Mouse (Mus musculus): Measurements from ENCODE around the gene Abcd1. TPM values are rescaled to one million over a fixed set of nuclear protein-coding genes. Genes with fewer than 3 reads are reported as not detected.

Abcd1 gene
- 10 to 100 TPM; 23.9 to 28.4 TPM for total RNA-seq (2021)

- intact Hi-C loops (cut with DNase I): loop anchor here (5.0 to 10.0 kb wide), 3 partner anchors 56 to 709 kb away; partner anchors contain the start of genes G6pdx and Srpk3
Observed at GRCm38 (mm10) chrX:73716109-73716661, at the start of gene Abcd1, which contains the start of gene Bcap31. TSS of gene Abcd1 (plus strand) at chrX:73716597. TSS of gene Bcap31 (minus strand) at chrX:73716175.

DNA sequence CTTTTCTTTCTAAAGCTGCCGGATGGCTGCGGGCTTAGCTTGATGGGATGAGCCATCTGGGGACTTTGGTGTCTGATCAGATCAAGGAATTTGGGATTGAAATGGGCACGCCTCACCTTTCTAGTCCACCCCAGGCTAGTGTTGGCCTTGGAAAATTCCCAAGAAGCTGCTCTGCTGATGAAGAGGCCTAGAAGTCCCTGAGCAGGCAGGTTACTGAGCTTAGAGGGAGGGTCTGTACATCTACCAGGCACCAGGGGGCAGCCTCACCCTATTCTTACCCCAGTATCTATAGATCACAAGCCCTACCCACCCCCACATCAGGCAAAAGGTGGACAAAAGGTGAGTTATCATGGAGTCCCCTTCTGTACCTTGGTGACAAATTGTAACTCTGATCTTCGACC, 44.4 kb upstream of the Abcd1 start:
- intact Hi-C loops (cut with DNase I): loop anchor here (5.0 kb wide), 3 partner anchors 225 to 620 kb away; partner anchors contain the start of gene L1cam
- DNase-seq: peak; percentile 54 to 57

More at GRCm38 (mm10) chrX:73716109-73716661, at the start of gene Abcd1, which contains the start of gene Bcap31:
- peak; percentile 95 to 96 for DNase-seq

DNA sequence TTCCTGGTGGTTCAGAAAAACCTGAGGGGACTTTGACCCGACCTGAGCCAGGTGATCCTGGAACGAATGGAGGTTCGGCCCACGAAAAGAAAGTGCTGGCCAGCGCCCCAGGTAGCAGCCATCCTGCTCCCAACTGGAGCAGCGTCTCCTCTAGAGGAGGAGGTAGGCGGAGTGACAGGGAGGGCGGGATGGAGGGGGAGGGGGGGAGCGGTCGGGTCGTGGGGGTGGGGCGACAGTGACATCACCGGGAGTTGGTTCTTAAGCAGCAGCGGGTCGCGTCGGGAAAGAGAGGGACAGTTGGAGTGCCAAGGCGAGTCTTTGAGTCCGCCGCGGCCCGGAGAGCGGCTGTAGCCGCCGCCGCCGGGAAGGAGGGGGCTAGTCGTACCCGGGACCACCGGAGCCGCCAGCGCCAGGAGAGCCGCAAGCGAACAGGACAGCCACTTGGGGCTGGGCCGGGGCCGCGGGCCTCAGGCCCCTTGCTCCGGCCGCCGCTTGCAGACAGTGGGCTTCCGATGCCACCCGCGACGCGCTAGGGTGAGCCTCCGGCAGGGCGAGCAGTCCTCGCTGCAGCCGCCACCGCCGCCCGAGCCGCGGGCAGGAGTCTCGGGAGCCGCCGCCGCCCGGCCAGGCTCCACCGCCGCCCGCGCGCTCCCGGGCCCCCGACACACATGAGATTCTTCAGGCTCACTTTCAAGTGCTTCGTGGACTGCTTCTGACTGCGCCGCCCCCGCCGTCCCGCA, 43.3 kb upstream of the Abcd1 start, which contains the start of gene Slc6a8:
Gene Slc6a8, plus strand, starts transcription at position 272 of the 740 bp plus-strand sequence.
- intact Hi-C loops (cut with DNase I): loop anchor here (1.0 to 5.0 kb wide), 4 partner anchors 18 to 621 kb away; partner anchors contain the start of gene L1cam

GRCm38 (mm10) chrX:73673619-73673967, 42.8 kb upstream of the Abcd1 start:
- no peak for DNase-seq
- intact Hi-C loops (cut with DNase I): loop anchor here (1.0 to 5.0 kb wide), 4 partner anchors 18 to 621 kb away; partner anchors contain the start of gene L1cam

More for the DNA sequence above, 43.3 kb upstream of the Abcd1 start, which contains the start of gene Slc6a8:
- peak; percentile 77 to 81 for DNase-seq

DNA sequence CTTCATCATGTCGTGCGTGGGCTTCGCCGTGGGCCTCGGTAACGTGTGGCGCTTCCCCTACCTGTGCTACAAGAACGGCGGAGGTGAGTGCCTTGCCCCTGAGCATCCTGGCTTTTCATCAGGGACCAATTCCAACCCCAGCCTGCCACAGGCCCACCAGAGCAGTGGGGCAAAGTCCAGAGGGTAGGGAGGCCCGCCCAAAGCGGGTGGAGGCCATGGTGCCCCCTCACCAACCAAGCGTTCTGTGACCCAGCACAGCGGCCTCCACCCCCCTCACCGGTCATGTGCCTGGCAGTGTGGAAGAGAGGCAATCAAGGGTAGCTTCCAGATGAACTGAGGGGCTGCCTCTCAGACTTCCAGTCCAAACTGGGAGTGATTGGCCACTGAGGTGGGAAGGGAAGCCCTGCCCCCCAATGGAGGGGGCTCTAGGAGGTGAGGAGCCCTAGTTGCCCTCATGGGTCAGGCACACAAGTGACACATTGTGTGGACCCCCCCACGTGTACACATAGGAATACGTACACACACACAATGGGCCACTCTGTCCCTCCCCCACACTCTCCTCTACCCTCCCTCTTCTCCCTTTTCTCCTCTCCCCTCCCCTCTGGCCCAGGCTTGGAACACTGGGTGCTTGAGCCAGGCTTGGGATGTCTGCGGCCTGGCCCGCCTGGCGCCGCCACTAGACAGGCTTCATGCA, 42.3 kb upstream of the Abcd1 start:
- intact Hi-C loops (cut with DNase I): loop anchor here (1.0 to 5.0 kb wide), 4 partner anchors 17 to 622 kb away; partner anchors contain the start of gene L1cam
- DNase-seq: peak; percentile 40 to 42

- DNase-seq: no peak
- intact Hi-C loops (cut with DNase I): no loop called here
Observed at GRCm38 (mm10) chrX:73675231-73675630, 41.2 kb upstream of the Abcd1 start.

- intact Hi-C loops (cut with DNase I): no loop called here
- DNase-seq: no peak
Observed at GRCm38 (mm10) chrX:73676668-73677067, 39.7 kb upstream of the Abcd1 start.

DNA sequence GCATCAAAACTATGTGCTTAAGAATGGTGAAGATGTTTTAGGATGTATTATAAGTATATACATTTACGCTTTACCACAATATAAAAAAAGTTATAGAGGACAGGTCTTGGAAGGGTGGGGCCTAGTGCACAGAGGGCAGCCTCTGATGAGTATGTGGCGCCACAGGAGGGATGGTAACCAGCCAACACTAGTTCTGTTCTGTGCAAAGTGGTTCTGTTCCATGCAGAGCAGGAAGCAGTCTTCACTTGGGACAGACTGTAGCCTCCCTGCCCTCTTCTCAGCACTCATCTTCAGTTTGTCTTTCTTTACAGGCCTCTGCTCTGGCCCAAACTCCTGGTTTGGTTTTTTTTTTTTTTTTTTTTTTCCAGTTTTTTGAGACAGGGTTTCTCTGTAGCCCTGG, 32.2 kb upstream of the Abcd1 start:
- intact Hi-C loops (cut with DNase I): no loop called here
- no peak for DNase-seq

- intact Hi-C loops (cut with DNase I): no loop called here
- no peak for DNase-seq
Observed at GRCm38 (mm10) chrX:73684978-73685377, 31.4 kb upstream of the Abcd1 start.

GRCm38 (mm10) chrX:73685629-73686028, 30.8 kb upstream of the Abcd1 start:
- DNase-seq: peak; percentile 63 to 74
- intact Hi-C loops (cut with DNase I): no loop called here

- peak; percentile 65 to 69 for DNase-seq
- intact Hi-C loops (cut with DNase I): loop anchor here (1.0 kb wide), 1 partner anchor 18 kb away; the partner anchor contains the start of gene Slc6a8
Observed at GRCm38 (mm10) chrX:73690917-73691629, 25.3 kb upstream of the Abcd1 start.

GRCm38 (mm10) chrX:73700472-73700871, 15.9 kb upstream of the Abcd1 start:
- intact Hi-C loops (cut with DNase I): no loop called here
- no peak for DNase-seq

GRCm38 (mm10) chrX:73715476-73716108, 805 bp upstream of the Abcd1 start:
- intact Hi-C loops (cut with DNase I): loop anchor here (5.0 to 10.0 kb wide), 3 partner anchors 57 to 709 kb away; partner anchors contain the start of genes G6pdx and Srpk3
- peak; percentile 55 to 60 for DNase-seq

- intact Hi-C loops (cut with DNase I): loop anchor here (5.0 to 10.0 kb wide), 3 partner anchors 55 to 708 kb away; partner anchors contain the start of genes G6pdx and Srpk3
- DNase-seq: peak in 1 of 2 experiments; percentile 18
Observed at GRCm38 (mm10) chrX:73716709-73717545, 530 bp downstream of the Abcd1 start.

DNA sequence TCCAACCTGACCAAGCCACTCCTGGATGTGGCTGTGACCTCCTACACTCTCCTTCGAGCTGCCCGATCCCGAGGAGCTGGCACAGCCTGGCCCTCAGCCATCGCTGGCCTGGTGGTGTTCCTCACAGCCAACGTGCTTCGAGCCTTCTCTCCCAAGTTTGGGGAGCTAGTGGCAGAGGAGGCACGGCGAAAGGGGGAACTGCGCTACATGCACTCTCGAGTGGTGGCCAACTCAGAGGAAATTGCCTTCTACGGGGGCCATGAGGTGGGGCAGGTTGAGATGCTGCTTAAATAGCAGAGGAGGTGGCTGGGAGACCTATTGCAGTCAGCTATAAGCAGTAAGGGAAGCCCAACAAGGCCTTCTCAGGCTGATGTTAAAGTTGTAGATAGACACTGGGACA, 1.3 kb downstream of the Abcd1 start:
- DNase-seq: peak; percentile 19 to 21
- intact Hi-C loops (cut with DNase I): loop anchor here (5.0 to 10.0 kb wide), 3 partner anchors 55 to 707 kb away; partner anchors contain the start of genes G6pdx and Srpk3

- intact Hi-C loops (cut with DNase I): loop anchor here (5.0 to 10.0 kb wide), 3 partner anchors 54 to 707 kb away; partner anchors contain the start of genes G6pdx and Srpk3
- peak; percentile 18 to 22 for DNase-seq
Observed at GRCm38 (mm10) chrX:73718271-73718670, 1.9 kb downstream of the Abcd1 start.

DNA sequence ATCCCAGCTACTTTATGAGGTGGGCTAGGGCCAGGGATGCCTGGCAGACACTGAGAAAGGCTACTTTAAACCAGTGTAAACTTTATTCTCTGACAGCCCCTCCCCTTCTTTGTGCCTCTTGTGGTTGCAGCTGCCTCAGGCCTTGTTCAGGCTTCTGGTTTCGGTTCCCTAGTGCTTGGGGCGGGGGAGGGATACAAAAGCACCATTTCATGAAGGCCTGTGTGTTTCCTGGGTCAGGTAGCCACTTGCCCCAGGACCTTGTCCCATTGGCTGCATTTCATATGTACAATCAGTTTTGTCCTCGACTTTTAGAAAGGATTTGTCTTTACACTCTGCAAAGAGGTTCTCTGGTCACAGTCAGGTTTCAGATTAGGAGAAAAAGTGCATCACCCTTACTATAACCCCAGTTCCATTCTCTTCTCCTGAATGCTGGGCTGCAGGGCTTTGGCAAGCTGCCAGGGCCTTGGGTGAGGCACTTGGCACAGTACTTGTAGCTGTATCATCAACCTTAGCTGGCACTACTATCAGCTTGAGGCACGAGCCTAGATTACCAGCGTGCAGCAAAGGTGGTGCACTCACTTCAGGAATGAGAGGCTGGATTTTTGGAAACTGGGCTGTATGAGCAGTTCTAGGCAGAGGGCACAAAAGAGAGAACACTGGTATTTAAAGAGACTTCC, 2.4 kb downstream of the Abcd1 start:
- intact Hi-C loops (cut with DNase I): loop anchor here (5.0 to 10.0 kb wide), 3 partner anchors 53 to 706 kb away; partner anchors contain the start of genes G6pdx and Srpk3
- peak; percentile 39 to 50 for DNase-seq

DNA sequence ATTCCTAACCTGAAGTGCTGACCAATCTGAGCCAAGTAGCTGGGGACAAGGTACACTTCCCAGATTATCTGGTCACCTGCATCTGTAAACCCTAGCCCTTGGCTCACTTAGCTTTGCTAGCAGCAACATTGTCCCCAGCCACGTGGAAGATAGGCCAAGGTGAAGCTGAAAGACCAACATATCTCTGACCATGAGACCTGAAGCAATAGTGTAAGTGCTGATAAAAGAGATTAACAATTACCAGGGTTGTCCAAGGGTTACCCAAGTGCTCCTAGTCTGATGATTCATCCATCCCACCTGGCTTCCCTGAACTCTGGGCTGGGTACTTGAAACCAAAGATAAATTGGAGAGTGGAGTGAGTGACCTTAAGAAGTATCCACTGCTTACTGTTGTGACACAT, 14.5 kb downstream of the Abcd1 start:
- no peak for DNase-seq
- intact Hi-C loops (cut with DNase I): no loop called here
